Mouse (Mus musculus) E14TG2a.4 (cell line): ENCODE measurements around the gene Gfi1b.

ENCODE experiments used
- H3K27me3 ChIP-seq: 2 replicates; pipeline ENCODE4 v1.6.1; 2014; ENCODE audit warnings: low read length, control low read depth; ENCODE audit not compliant: insufficient read depth
- H3K36me3 ChIP-seq: 2 replicates; pipeline ENCODE4 v1.6.1; 2014; ENCODE audit warnings: low read length, control low read depth; ENCODE audit not compliant: insufficient read depth
- H3K4me1 ChIP-seq: replicated peaks from 2 replicates; pipeline ENCODE4 v1.6.1; 2014; ENCODE audit warnings: low read depth, low read length, control low read depth
- H3K4me3 ChIP-seq: replicated peaks from 2 replicates; pipeline ENCODE4 v1.5.1; 2014; ENCODE audit warnings: mild to moderate bottlenecking, low read length
- H3K9me3 ChIP-seq: 2 replicates; pipeline ENCODE4 v1.6.1; 2014; ENCODE audit warnings: low read length, control low read depth
- CTCF ChIP-seq: conservative IDR thresholded peaks from 2 replicates; pipeline ENCODE4 v1.5.1; 2014; ENCODE audit warnings: low read length
- NANOG ChIP-seq: IDR thresholded peaks from 2 replicates; pipeline ENCODE4 v1.6.1; 2014; ENCODE audit warnings: borderline replicate concordance, low read length, mixed read lengths
- POU5F1 ChIP-seq: IDR thresholded peaks from 2 replicates; pipeline ENCODE4 v1.6.1; 2014; ENCODE audit warnings: low read length, borderline replicate concordance

Gfi1b gene

GRCm38 (mm10) chr2:28585043-28585571 lies 36.7 kb downstream of the Gfi1b start:
- TF ChIP-seq POU5F1 (no peak), CTCF (peak; percentile 97), NANOG (no peak)
- peaks cover 4% of the 10 kb centered on the region; the same call in 1 of the 2 replicates for H3K27me3 ChIP-seq
- H3K9me3 ChIP-seq: no peaks in the 10 kb centered on the region
- no peak overlapping the region for H3K4me3 ChIP-seq
- H3K4me1 ChIP-seq: peaks cover 26% of the 10 kb centered on the region
- peaks cover 14% of the 10 kb centered on the region for H3K36me3 ChIP-seq

DNA sequence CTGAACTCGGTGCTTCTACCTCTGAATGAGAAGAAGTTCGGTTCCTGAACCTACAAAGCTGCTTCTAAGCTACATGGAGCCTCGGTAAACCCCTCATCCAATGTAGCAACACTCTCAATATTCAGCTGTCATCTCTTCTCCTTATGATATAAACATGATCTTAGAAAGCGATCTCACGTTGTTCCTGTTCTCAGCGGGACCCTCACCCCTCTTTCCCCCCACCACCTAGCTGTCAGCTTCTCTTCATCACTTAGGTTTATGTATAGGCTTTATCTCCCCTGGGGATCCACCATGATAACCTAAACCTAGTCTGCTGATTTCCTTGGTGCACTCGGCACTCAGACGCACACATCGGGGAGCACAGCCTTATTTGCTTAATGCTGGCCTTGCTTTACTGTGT lies 38.1 kb downstream of the Gfi1b start, which contains the start of gene Gtf3c5:
Gene Gtf3c5, minus strand, starts transcription at position 101 of the 400 bp plus-strand sequence.
- Histone ChIP-seq H3K36me3 (peaks cover 28% of the 10 kb centered on the region), H3K27me3 (peaks cover 2% of the 10 kb centered on the region; the same call in 1 of the 2 replicates), H3K4me3 (peak within 1 kb of the TSS; percentile 89), H3K4me1 (peaks cover 26% of the 10 kb centered on the region), H3K9me3 (no peaks in the 10 kb centered on the region)
- TF ChIP-seq NANOG (no peak), CTCF (no peak), POU5F1 (no peak)

GRCm38 (mm10) chr2:28582647-28583353 lies 39.0 kb downstream of the Gfi1b start:
- Histone ChIP-seq H3K27me3 (peaks cover 2% of the 10 kb centered on the region; the same call in 1 of the 2 replicates), H3K4me3 (peak overlapping the region; percentile 89), H3K9me3 (no peaks in the 10 kb centered on the region), H3K36me3 (peaks cover 37% of the 10 kb centered on the region), H3K4me1 (peaks cover 26% of the 10 kb centered on the region)
- TF ChIP-seq NANOG (no peak), CTCF (no peak), POU5F1 (no peak)

GRCm38 (mm10) chr2:28578003-28578402 lies 43.8 kb downstream of the Gfi1b start:
- Histone ChIP-seq H3K4me3 (no peak overlapping the region), H3K36me3 (peaks cover 84% of the 10 kb centered on the region)
- TF ChIP-seq CTCF: peak; percentile 75
- no peak for TF ChIP-seq NANOG

DNA sequence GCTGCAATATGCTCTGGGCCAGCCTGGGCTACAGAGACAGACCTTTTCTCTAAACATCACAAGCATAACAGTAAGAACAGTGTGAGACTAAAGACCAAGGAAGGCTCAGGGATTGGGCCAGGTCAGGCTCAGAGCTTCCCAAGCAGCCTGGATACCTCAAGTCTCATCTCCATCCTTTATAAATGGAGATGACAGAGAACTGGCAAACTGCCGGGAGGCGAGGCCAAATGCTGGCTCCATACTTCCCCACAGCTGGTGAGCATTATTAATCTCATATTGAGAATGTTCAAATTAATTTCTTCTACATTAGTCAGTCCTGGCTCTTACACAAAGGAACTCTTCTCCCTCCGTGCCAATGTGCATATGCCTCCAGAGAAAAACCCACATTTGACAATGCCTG lies 45.0 kb downstream of the Gfi1b start:
- Histone ChIP-seq H3K9me3 (no peaks in the 10 kb centered on the region), H3K36me3 (peaks cover 96% of the 10 kb centered on the region), H3K4me3 (no peak overlapping the region), H3K4me1 (peaks cover 10% of the 10 kb centered on the region), H3K27me3 (no peaks in the 10 kb centered on the region)
- TF ChIP-seq NANOG (no peak), POU5F1 (no peak), CTCF (no peak)

More at GRCm38 (mm10) chr2:28578003-28578402, 43.8 kb downstream of the Gfi1b start:
- Histone ChIP-seq H3K9me3 (no peaks in the 10 kb centered on the region), H3K27me3 (no peaks in the 10 kb centered on the region), H3K4me1 (peaks cover 15% of the 10 kb centered on the region)

DNA sequence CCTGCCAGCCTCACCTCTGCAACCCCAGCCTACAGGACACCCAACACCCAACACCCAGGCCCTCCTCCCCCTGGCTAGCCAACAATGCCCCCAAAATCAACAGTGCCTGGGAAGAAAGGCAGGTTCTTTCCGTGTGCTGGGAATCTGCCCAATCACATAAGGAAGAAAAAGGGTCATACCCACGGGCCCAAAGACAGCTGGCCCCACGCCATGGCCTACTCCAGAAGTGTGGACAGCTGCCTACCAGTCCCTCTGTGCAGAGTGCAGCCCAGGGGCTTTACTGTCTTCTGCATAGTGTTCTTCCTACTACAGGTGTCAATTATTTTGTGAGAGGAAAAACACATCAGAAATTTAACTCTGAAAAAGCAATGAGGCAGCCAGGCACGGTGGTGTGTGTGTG lies 46.4 kb downstream of the Gfi1b start:
- H3K4me1 ChIP-seq: no peaks in the 10 kb centered on the region
- no peak overlapping the region for H3K4me3 ChIP-seq
- no peaks in the 10 kb centered on the region for H3K9me3 ChIP-seq
- H3K27me3 ChIP-seq: no peaks in the 10 kb centered on the region
- no peak for TF ChIP-seq NANOG
- peaks cover 99% of the 10 kb centered on the region for H3K36me3 ChIP-seq

GRCm38 (mm10) chr2:28569903-28570302 lies 51.9 kb downstream of the Gfi1b start:
- Histone ChIP-seq H3K36me3 (peaks cover 98% of the 10 kb centered on the region), H3K4me3 (no peak overlapping the region), H3K27me3 (no peaks in the 10 kb centered on the region), H3K4me1 (peaks cover 8% of the 10 kb centered on the region), H3K9me3 (no peaks in the 10 kb centered on the region)
- TF ChIP-seq CTCF (no peak), NANOG (no peak), POU5F1 (no peak)

DNA sequence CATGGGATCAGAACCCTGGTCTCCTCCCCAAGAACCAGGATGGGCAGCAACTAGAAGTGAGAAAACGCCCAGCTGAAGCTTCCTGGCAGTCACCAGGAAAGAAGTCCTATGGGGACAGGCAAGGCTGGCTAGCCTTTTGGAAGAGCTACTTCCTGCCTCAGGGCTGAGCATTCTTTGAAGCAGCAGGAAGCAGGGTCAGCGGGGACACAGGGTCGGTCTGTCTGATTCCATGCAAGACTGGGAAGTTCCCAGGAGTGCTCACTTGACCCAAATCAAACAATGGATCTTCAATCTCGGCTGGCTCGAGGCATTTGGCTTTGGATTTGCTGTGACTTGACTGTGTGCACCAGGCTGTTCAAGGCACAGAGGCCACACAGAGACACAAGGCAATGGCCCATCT lies 55.2 kb downstream of the Gfi1b start:
- Histone ChIP-seq H3K9me3 (no peaks in the 10 kb centered on the region), H3K36me3 (peaks cover 67% of the 10 kb centered on the region), H3K4me1 (peaks cover 18% of the 10 kb centered on the region), H3K4me3 (no peak overlapping the region), H3K27me3 (0 out of 2 replicates have a peak, but pooled peaks cover under 1% of the 10 kb centered on the region)
- no peak for TF ChIP-seq POU5F1
- TF ChIP-seq CTCF: no peak
- TF ChIP-seq NANOG: no peak

- H3K27me3 ChIP-seq: peaks cover 8% of the 10 kb centered on the region; the same call in 1 of the 2 replicates
- H3K36me3 ChIP-seq: peaks cover 46% of the 10 kb centered on the region
- TF ChIP-seq CTCF (no peak), POU5F1 (no peak), NANOG (no peak)
- H3K4me1 ChIP-seq: peaks cover 18% of the 10 kb centered on the region
- H3K4me3 ChIP-seq: no peak overlapping the region
- no peaks in the 10 kb centered on the region for H3K9me3 ChIP-seq
Measured at GRCm38 (mm10) chr2:28564380-28564779, 57.4 kb downstream of the Gfi1b start.
